Mouse (Mus musculus) kidney, embryonic 16.5 days (tissue): ENCODE data around the gene Capn9. TPM values are rescaled to one million over a fixed set of nuclear protein-coding genes. Genes with fewer than 3 reads are reported as not detected.

Experiments
- polyA plus RNA-seq: library from polyadenylated mRNA; unstranded; fragments of >200 nt; fragmentation: Nextera tagmentation; extraction: Ambion mirVana; gene quantifications from 2 replicates; pipeline ENCODE4 v1.2.1, GENCODE M21; 2015

The Capn9 gene
- polyA plus RNA-seq, 1 experiment from 2014 or later: not detected

Other genes starting within 250 kb of the Capn9 start
- 0.53 and 0.55 TPM in 2 replicates for gene Pgbd5, start 136.5 kb upstream of the Capn9 start, polyA plus RNA-seq
- 39.5 and 40.4 TPM in 2 replicates for gene Cog2, start 55.3 kb upstream of the Capn9 start, polyA plus RNA-seq
- 1.5 and 2.2 TPM in 2 replicates for gene Agt, start 6.4 kb upstream of the Capn9 start, polyA plus RNA-seq
- 28.0 and 31.7 TPM in 2 replicates for gene 2310022B05Rik, start 87.3 kb downstream of the Capn9 start, polyA plus RNA-seq
- gene Ttc13, start 145.9 kb downstream of the Capn9 start, polyA plus RNA-seq: 43.5 and 49.9 TPM in 2 replicates
- 23.8 and 27.2 TPM in 2 replicates for gene Arv1, start 146.0 kb downstream of the Capn9 start, polyA plus RNA-seq
- gene Fam89a, start 175.7 kb downstream of the Capn9 start, polyA plus RNA-seq: 3.4 and 4.0 TPM in 2 replicates
- 0.05 and 0.09 TPM in 2 replicates for gene Trim67, start 217.0 kb downstream of the Capn9 start, polyA plus RNA-seq